Mouse (Mus musculus) megakaryocyte, embryonic 14.5 days (primary cell): Measurements from ENCODE around the gene Abcb9. TPM values are rescaled to one million over a fixed set of nuclear protein-coding genes. Genes with fewer than 3 reads are reported as not detected.
A peak's percentile ranks its signal among the peaks of the same experiment; 100 is the strongest.

Source experiments
- H3K27me3 ChIP-seq: replicated peaks from 2 replicates; pipeline ENCODE3; 2012; ENCODE audit warnings: inconsistent platforms
- H3K36me3 ChIP-seq: replicated peaks from 2 replicates; pipeline ENCODE3; 2012; ENCODE audit warnings: low read length, inconsistent platforms, mixed read lengths
- H3K4me1 ChIP-seq: 2 replicates; pipeline ENCODE4 v1.6.1; 2012; ENCODE audit warnings: inconsistent platforms
- H3K4me3 ChIP-seq: replicated peaks from 2 replicates; pipeline ENCODE3; 2012; ENCODE audit warnings: moderate library complexity, mild to moderate bottlenecking, inconsistent platforms
- H3K9me3 ChIP-seq: 2 replicates; pipeline ENCODE4 v1.6.1; 2012; ENCODE audit warnings: inconsistent platforms
- FLI1 ChIP-seq: IDR thresholded peaks from 2 replicates; pipeline ENCODE4 v1.6.1; 2012; ENCODE audit warnings: low read length, inconsistent platforms, mixed read lengths
- GATA1 ChIP-seq: IDR thresholded peaks from 3 replicates; pipeline ENCODE4 v1.6.1; 2012; ENCODE audit warnings: mixed read lengths, low read length, inconsistent platforms, borderline replicate concordance
- polyA plus RNA-seq: library from polyadenylated mRNA; stranded (reverse); fragments of >175 nt; gene quantifications from 2 replicates; pipeline ENCODE4 v1.2.3, GENCODE M21; 2012; ENCODE audit warnings: low replicate concordance; ENCODE audit not compliant: insufficient read depth

Abcb9 gene
- polyA plus RNA-seq, 1 experiment = 23.8 TPM

DNA sequence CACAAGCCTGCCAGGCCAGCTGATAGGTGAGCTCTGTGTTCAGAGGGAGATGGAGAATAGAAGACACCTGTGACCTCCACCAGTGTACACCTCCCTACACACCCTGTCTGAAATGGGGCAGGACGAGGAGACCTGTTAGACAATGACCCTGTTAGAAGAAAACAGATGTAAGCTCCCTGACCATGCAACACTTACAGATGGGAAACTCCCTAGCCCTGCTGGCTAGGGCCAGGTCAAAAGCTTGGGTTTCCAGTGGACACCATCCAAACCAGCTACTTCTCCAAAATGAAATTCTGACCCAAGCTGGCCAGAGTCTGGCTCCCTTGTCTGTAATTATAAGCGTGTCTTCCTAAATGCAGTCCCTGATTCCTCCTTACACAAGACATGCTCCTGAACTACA lies 79.9 kb downstream of the Abcb9 start:
- no peaks in the 10 kb centered on the region for H3K27me3 ChIP-seq
- peaks cover 100% of the 10 kb centered on the region for H3K4me1 ChIP-seq
- no peaks in the 10 kb centered on the region for H3K9me3 ChIP-seq
- peaks cover 80% of the 10 kb centered on the region for H3K36me3 ChIP-seq
- TF ChIP-seq GATA1 (no peak), FLI1 (no peak)
- H3K4me3 ChIP-seq = peak overlapping the region; percentile 81

DNA sequence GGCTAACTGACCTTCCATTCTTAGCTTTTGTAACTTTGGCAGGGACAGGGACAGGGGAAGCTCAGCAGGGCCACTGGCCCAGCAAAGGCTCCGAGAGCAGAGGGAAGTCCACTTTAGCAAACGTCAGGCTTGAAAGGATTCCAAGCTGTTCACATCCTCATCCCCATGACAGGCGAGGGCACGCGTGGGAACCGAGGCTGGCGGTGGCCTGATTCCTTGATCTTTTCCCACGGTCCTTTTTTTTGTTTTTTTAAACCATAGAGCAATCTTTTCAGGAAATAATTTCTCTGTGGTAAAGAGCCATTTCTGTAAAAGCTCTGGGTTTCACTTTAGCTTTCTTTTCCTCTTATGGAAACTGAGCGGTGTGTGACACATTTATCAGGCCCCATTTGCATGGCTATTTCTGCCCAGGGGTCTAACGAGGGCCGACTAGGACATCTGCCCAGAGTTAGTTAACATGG lies 80.8 kb downstream of the Abcb9 start:
- H3K27me3 ChIP-seq = no peaks in the 10 kb centered on the region
- H3K4me1 ChIP-seq = peaks cover 100% of the 10 kb centered on the region
- peak overlapping the region; percentile 81 for H3K4me3 ChIP-seq
- no peaks in the 10 kb centered on the region for H3K9me3 ChIP-seq
- TF ChIP-seq GATA1 (no peak), FLI1 (no peak)
- H3K36me3 ChIP-seq = peaks cover 80% of the 10 kb centered on the region

DNA sequence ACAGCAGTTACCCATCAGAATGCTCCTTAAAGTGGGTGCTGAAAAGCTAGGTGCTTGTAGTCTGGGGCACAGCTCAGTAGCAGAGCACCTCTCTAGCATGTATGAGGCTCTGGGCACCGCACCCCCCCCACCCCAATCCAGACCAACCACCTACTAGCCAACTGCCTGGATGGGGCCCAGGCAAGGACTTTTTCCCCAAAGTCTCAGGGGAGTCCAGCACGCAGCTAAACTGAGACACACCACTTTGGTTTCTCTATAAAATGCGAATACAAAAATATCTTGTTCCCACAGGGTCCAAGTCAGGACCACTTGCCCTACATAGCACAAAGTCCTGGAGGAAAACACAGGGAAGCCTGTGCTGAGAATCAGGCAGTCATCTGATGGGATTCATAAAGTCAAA lies 81.4 kb downstream of the Abcb9 start:
- H3K9me3 ChIP-seq = no peaks in the 10 kb centered on the region
- H3K4me1 ChIP-seq = peaks cover 98% of the 10 kb centered on the region
- no peaks in the 10 kb centered on the region for H3K27me3 ChIP-seq
- peaks cover 83% of the 10 kb centered on the region for H3K36me3 ChIP-seq
- TF ChIP-seq FLI1 = no peak
- TF ChIP-seq GATA1 = no peak
- H3K4me3 ChIP-seq = peak overlapping the region; percentile 57

DNA sequence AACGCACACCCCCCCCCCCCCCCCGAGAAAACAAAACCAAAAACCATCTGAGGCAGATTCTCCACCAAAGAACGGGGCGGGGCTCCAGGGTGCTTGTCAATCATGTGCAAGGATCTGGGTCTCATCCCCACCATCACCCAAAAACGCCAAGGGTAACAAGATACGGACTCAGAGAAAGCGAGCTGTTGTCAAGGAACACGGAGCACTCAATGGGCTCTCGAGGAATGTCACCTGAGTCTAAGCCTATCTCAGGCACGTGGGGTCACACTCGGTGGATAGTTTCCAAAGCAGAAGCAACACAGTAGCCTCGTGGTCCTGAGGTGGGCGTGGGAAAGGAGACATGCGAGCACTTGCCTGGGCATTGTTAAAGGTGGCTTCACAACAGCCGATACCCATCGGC lies 81.9 kb downstream of the Abcb9 start:
- Histone ChIP-seq H3K9me3 (no peaks in the 10 kb centered on the region), H3K4me3 (peak overlapping the region; percentile 57), H3K27me3 (no peaks in the 10 kb centered on the region), H3K4me1 (peaks cover 98% of the 10 kb centered on the region), H3K36me3 (peaks cover 88% of the 10 kb centered on the region)
- TF ChIP-seq FLI1 (no peak), GATA1 (no peak)

DNA sequence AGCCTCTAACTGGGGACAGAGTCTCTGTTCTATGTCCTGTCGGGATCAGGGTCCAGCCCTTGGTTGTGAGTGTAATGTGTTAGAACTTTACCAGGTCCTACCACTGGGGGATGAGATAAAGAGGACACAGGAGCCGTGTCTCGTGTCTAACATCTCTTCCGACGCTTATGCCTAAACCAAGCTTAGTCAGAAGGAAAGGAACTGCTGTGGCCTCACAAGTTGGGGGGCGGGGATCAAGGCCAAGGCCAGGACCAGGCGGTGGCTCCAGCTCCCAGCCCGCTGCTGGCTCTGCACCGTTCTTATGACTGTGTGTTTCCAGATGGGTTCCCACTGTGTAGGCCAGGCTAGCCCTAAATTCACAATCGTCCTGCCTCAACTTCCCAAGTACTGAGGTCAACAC lies 82.7 kb downstream of the Abcb9 start:
- Histone ChIP-seq H3K36me3 (peaks cover 93% of the 10 kb centered on the region), H3K4me1 (peaks cover 97% of the 10 kb centered on the region), H3K9me3 (no peaks in the 10 kb centered on the region), H3K27me3 (no peaks in the 10 kb centered on the region), H3K4me3 (peak overlapping the region; percentile 89)
- TF ChIP-seq GATA1 = no peak
- TF ChIP-seq FLI1 = no peak

DNA sequence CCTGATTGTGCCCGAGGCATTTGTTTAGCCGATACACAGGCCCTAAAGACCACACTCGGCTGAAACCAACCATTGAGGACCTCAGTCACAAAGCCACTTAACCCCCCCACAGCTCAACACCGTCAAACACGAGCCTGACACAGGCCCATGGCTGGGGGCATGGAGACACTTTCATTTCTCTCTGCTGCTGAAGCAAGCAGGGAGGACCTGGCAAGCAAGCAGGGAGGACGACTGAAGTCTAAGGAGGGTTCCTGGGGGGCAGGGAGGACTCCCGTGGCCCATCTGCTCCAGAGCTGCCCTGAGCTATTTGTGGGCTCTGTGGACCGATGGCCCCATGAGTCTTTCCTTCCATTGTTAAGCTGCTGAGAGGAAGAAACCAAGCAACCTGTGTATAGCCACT lies 83.7 kb downstream of the Abcb9 start:
- H3K27me3 ChIP-seq = no peaks in the 10 kb centered on the region
- H3K9me3 ChIP-seq = no peaks in the 10 kb centered on the region
- H3K36me3 ChIP-seq = peaks cover 93% of the 10 kb centered on the region
- H3K4me3 ChIP-seq = peak overlapping the region; percentile 89
- TF ChIP-seq GATA1 = no peak
- no peak for TF ChIP-seq FLI1
- peaks cover 97% of the 10 kb centered on the region for H3K4me1 ChIP-seq

Other genes starting within 250 kb of the Abcb9 start
- not detected in 2 replicates for gene Hcar2, start 230.3 kb downstream of the Abcb9 start, polyA plus RNA-seq
- 0.50 TPM in 1 of 2 replicates, not detected in the other for gene Hcar1, start 215.8 kb downstream of the Abcb9 start, polyA plus RNA-seq
- 3.0 and 91.3 TPM in 2 replicates for gene Denr, start 188.6 kb downstream of the Abcb9 start, polyA plus RNA-seq
- gene Gm43518, start 168.4 kb downstream of the Abcb9 start, polyA plus RNA-seq = not detected in 2 replicates
- 2.1 TPM in 1 of 2 replicates, not detected in the other for gene Ccdc62, start 165.1 kb downstream of the Abcb9 start, polyA plus RNA-seq
- 5.4 and 11.0 TPM in 2 replicates for gene Hip1r, start 122.2 kb downstream of the Abcb9 start, polyA plus RNA-seq
- gene Vps37b, start 63.5 kb downstream of the Abcb9 start, polyA plus RNA-seq = 437 and 1,468 TPM in 2 replicates
- 77.8 and 102 TPM in 2 replicates for gene Ogfod2, start 16.5 kb upstream of the Abcb9 start, polyA plus RNA-seq
- gene Arl6ip4, start 20.3 kb upstream of the Abcb9 start, polyA plus RNA-seq = 141 and 205 TPM in 2 replicates
- 30.1 and 45.3 TPM in 2 replicates for gene Pitpnm2, start 154.0 kb upstream of the Abcb9 start, polyA plus RNA-seq
- gene Mphosph9, start 232.2 kb upstream of the Abcb9 start, polyA plus RNA-seq = 1.8 TPM in 1 of 2 replicates, not detected in the other
- gene 2810006K23Rik, start 232.3 kb upstream of the Abcb9 start, polyA plus RNA-seq = 1.7 and 5.7 TPM in 2 replicates